Mouse (Mus musculus) central nervous system, embryonic 18 days (tissue): ENCODE data around the gene Col4a2. TPM values are rescaled to one million over a fixed set of nuclear protein-coding genes. Genes with fewer than 3 reads are reported as not detected.

ENCODE experiments used
- polyA plus RNA-seq: library from polyadenylated mRNA; depleted of rRNA; stranded (reverse); fragments of >200 nt; gene quantifications from 2 replicates; pipeline ENCODE4 v1.2.3, GENCODE M21; 2012; rRNA removed

Gene Col4a2
- 46.0 and 49.3 TPM in 2 replicates for polyA plus RNA-seq

DNA sequence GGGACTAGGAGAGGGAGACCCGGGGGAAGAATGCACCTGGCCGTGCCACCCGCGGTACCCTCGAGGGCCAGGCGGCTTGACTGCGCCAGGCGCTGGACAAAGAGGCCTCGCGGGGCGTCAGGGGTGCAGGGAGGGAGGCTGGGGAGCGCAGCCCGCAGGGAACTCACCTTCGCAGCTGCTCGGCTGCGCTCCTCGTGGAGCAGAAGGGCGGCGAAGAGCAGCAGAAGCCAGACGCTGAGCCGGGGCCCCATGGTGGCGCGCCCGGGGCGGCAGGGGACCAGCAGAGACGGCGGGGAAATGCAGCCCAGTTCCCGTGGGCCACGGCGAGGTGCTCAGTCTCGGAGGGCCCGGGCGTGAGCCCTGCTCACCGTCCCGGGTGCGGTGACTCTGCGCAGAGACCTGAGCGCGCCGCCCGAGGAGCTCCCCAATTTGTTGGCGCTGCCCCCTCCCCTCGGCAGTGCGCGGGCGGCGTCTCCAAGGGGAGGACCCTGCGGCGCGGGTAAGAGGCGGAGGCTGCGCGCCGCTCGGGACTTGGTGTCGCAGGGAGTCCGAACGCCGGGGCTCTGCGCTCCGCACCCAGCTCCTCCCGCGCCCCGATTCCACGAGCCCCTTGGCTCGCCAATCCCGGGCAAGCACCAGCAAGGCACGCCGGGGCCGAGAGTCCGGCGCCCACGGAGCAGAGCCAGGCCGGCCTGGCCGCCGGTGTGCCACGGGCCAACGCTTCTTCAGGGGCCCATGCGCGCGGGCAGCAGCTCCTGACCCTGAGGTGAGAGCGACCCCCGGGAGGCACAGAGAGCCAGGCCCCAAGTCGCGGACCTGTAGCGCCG, at the start of gene Col4a2, which contains the start of gene Col4a1:
Gene Col4a2, plus strand, starts transcription at position 457 of the 827 bp plus-strand sequence.
Gene Col4a1, minus strand, starts transcription at position 478 of the 827 bp plus-strand sequence.

DNA sequence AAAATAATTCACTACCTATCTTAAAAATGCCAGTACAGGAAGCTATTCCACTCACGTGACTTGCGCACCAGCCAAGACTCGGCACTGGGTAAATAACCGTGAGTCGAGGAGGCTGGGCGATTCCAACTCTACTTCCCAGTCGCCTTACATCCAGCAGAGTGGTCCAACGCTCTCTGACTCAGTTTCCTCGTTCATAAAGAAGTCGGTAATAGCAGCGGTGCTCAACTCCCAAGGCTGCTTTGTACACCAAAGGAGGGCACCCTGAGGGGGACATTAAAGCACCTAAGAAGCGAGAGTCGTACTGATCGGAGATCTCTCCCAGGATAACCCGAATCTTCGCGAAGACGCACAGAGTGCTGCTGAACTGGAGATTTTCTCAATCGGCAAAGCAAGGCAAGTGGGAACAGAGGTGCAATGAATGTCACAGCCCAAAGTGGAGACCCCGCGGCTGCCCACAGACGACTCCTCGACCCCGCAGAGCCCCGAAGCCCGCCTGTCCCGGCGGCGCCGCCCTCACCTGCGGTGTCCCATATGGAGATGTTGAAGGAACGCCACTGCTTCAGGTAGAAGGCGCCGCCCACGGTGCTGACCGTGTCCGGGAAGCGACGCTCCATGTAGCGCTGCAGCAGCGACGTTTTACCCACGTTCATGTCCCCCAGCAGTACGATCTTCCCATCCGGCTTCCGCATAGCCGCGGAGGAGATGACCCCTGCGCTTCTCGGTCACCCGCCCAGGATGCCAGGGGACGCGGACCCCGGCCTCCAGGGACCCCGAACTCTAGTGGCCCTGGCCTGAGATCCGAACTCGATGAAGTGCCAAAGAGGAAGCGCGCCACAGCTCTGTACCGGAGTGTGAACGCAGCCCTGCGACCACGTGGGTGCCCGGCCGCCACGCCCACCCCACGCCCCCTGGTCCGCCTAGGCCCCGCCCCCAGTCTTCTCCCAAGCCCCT, 165.5 kb downstream of the Col4a2 start, which contains the start of gene Rab20:
Gene Rab20, minus strand, starts transcription at position 900 of the 951 bp plus-strand sequence.

DNA sequence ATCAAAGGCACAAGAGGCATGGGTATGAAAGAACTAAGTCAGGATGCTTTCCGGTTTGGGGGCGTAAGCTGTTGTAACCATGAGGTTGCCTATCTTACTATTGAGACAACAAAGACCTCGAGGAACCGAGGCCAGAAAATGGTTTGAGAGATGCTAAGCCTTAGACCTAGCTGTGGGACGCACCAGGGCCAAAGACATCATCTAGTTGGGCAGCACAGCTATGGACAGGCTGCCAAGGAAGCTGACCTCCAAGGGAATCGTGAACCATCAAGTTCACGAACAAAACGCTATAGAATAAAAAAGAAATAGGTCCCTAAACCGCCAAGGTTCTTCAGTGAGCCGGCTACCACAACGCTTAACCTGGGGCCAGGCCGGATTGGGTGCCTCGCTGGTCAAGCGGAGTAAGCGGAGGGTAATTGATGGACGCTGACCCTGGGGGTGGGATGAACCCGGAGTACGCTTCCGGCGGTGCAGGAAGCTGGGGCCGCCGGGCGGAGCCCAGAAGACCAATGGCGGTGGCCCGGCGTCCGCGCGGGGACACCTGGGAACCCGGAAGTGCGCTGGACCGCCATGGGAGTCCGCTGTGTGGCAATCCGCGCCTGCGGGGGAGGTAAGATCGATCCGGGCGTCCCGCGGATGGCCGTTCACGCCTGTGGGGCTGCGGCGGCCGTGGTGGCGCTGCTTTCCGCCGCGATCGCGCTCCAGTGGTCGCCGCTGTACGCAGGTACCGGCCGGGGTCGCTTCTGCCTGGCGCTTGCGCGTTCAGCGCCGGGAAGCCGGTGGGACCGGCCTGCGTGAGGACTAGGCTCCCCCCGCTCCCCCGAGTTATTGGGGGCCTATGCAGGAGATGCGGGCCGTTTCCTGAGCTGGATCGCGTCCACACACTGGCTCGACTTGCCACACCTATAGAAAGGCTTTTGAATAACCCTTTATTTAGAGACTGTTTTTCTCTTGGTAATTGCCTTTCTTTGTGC, 184.7 kb downstream of the Col4a2 start, which contains the start of gene Naxd:
Gene Naxd, plus strand, starts transcription at position 490 of the 974 bp plus-strand sequence.

Other genes with a start within 250 kb of the Col4a2 start
- gene Col4a1, start within 50 bp of the Col4a2 start, polyA plus RNA-seq, result 97.9 and 108 TPM in 2 replicates
- 0.61 and 0.72 TPM in 2 replicates for gene Rab20, start 165.9 kb downstream of the Col4a2 start, polyA plus RNA-seq
- 123 and 126 TPM in 2 replicates for gene Naxd, start 184.7 kb downstream of the Col4a2 start, polyA plus RNA-seq
- gene Cars2, start 238.0 kb downstream of the Col4a2 start, polyA plus RNA-seq, result 51.2 and 52.6 TPM in 2 replicates
- 69.4 and 74.2 TPM in 2 replicates for gene Ing1, start 242.8 kb downstream of the Col4a2 start, polyA plus RNA-seq